Mouse (Mus musculus) lung, adult 2 months (tissue): ENCODE measurements around the gene Gpx2. TPM values are rescaled to one million over a fixed set of nuclear protein-coding genes. Genes with fewer than 3 reads are reported as not detected.

Experiments used
- DNase-seq: peaks from one replicate; pipeline ENCODE4 v3.0.0; 2022
- H3K4me1 ChIP-seq: fragments of 200-500 bp; 2 replicates; pipeline ENCODE4 v1.6.1; 2011; ENCODE audit warnings: low read length; ENCODE audit not compliant: control insufficient read depth, insufficient read depth
- H3K4me3 ChIP-seq: fragments of 200-500 bp; replicated peaks from 2 replicates; pipeline ENCODE3; 2011; ENCODE audit warnings: low read depth, mild to moderate bottlenecking, control low read depth, low read length; ENCODE audit errors: extremely low read depth
- CTCF ChIP-seq: fragments of 200-500 bp; IDR thresholded peaks from 2 replicates; pipeline ENCODE4 v1.5.1; 2011; ENCODE audit warnings: mild to moderate bottlenecking, low read length, control low read depth; ENCODE audit not compliant: insufficient read depth
- POLR2A ChIP-seq: fragments of 200-500 bp; IDR thresholded peaks from 2 replicates; pipeline ENCODE4 v1.6.1; 2011; ENCODE audit warnings: low read depth, mild to moderate bottlenecking, control low read depth, low read length, borderline replicate concordance; ENCODE audit errors: extremely low read depth
- WGBS: fragments of 180-500 bp; shearing (Covaris S2); methylation state at CpG from one replicate; pipeline ENCODE4 v1.1.7; 2018; 5-methylcytosine and 5-hydroxymethylcytosine counted together
- polyA plus RNA-seq: library from polyadenylated mRNA; depleted of rRNA; stranded (reverse); fragments of >200 nt; gene quantifications from 2 replicates; pipeline ENCODE4 v1.2.3, GENCODE M21; 2012

The Gpx2 gene
- polyA plus RNA-seq, 1 experiment: 186 TPM

GRCm38 (mm10) chr12:76784056-76784619, 11.2 kb downstream of the Gpx2 start:
- WGBS: 63% methylated on average over 10 of the region's 10 CpGs
- H3K4me3 ChIP-seq: no peak overlapping the region
- DNase-seq: no peak
- TF ChIP-seq POLR2A: no peak
- TF ChIP-seq CTCF: no peak
- no peaks in the 10 kb centered on the region for H3K4me1 ChIP-seq

GRCm38 (mm10) chr12:76780639-76781468, 14.5 kb downstream of the Gpx2 start:
- no peak for DNase-seq
- TF ChIP-seq CTCF (no peak), POLR2A (no peak)
- H3K4me1 ChIP-seq: no peaks in the 10 kb centered on the region
- H3K4me3 ChIP-seq: no peak overlapping the region
- WGBS: 82% methylated on average over 12 of the region's 12 CpGs

DNA sequence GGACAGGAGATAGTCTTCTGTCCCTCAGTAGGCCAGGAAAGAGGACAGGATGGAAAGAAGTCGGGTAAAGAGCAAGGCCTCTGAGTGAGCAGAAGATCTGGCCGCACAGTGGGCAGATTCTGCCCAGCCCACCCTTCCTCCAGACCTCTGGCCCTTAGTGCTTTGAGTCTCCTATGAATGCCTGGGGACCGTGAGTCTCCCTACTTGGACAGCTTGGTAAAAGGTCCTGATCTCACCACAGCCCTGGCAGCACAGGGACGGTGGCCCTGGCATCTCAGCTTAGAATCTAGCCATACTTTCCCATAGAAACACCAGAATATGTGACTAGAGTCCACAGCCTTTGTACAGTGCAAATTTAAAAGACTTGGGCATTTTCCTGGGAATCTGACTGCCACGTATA, 15.4 kb downstream of the Gpx2 start:
- DNase-seq: no peak
- TF ChIP-seq CTCF (no peak), POLR2A (no peak)
- WGBS: 85% methylated on average over 5 of the region's 5 CpGs
- H3K4me3 ChIP-seq: no peak overlapping the region
- H3K4me1 ChIP-seq: no peaks in the 10 kb centered on the region; the same call in 1 of the 2 replicates

- Histone ChIP-seq H3K4me3 (no peak overlapping the region), H3K4me1 (peaks cover 3% of the 10 kb centered on the region)
- no peak for DNase-seq
- WGBS: 81% methylated on average over 10 of the region's 10 CpGs
- TF ChIP-seq CTCF (no peak), POLR2A (no peak)
These were observed 16.9 kb downstream of the Gpx2 start for GRCm38 (mm10) chr12:76778305-76779083.

DNA sequence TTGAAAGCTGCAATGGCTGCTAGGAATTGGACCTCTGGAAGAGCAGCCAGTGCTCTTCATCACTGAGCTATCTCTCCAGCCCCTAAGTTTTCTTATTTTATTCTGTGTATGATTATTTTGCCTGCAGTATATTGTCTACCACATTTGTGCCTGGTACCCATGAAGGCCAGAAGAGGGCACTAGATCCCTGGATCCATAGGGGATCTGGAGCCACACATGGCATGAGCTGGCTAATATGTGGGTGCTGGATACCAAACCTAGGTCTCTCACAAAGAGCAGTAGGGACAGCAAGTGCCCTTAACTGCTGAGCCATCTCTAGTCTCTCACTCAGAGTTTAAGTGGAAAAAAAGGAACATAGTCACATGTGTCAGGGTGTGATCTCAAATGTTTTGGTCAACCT, 17.5 kb downstream of the Gpx2 start:
- H3K4me3 ChIP-seq: no peak overlapping the region
- no peak for DNase-seq
- TF ChIP-seq POLR2A (no peak), CTCF (no peak)

DNA sequence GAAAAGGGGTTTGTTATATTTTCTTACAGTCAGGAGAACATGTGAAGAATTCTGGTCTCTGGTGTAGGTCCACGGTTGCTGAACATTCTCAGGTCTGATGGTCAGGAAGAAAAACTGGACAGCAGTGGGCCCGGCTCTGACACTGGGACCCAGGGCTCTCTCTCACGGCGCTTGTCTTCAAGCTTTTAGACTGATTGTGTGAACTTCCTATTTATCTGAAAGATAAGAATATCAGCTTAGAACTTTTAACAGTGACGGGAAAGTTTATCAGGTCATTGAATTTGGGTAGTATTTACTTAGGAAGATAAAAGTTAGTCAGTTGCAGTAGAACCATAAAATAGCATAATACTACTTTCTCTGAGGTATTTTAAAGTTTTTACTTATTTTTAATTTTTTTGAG, 18.5 kb downstream of the Gpx2 start:
- TF ChIP-seq POLR2A: no peak
- no peak for TF ChIP-seq CTCF
- Histone ChIP-seq H3K4me1 (peaks cover 3% of the 10 kb centered on the region), H3K4me3 (no peak overlapping the region)
- 66% methylated on average over 5 of the region's 5 CpGs for WGBS
- no peak for DNase-seq

More for the DNA sequence above, 17.5 kb downstream of the Gpx2 start:
- H3K4me1 ChIP-seq: peaks cover 3% of the 10 kb centered on the region

GRCm38 (mm10) chr12:76775132-76775531, 20.2 kb downstream of the Gpx2 start:
- Histone ChIP-seq H3K4me1 (peaks cover 3% of the 10 kb centered on the region), H3K4me3 (no peak overlapping the region)
- TF ChIP-seq POLR2A (no peak), CTCF (no peak)
- no peak for DNase-seq
- WGBS: 73% methylated on average over 4 of the region's 4 CpGs

DNA sequence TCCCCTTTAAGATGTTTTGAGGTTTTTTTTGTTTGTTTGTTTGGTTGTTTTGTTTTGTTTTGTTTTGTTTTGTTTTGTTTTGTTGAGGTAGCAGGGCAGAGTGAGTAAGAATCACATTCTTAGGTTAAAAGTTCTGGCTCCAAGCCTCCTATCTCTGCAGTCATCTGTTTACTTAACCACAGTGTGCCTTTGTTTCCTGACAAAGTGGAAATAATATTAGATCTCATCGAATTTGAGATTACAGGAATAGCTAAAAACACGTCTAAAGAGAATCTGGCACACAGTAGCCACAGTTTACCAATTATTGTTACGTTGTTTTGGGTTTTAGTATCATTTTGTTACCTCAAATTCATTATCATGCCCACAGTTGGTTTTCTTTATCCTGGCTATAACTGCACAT, 20.7 kb downstream of the Gpx2 start:
- Histone ChIP-seq H3K4me3 (no peak overlapping the region), H3K4me1 (peaks cover 3% of the 10 kb centered on the region)
- TF ChIP-seq CTCF: no peak
- no peak for TF ChIP-seq POLR2A
- DNase-seq: no peak
- 43% methylated on average over 3 of the region's 3 CpGs for WGBS

- TF ChIP-seq CTCF (no peak), POLR2A (no peak)
- peaks cover 3% of the 10 kb centered on the region for H3K4me1 ChIP-seq
- DNase-seq: no peak
- WGBS: 84% methylated on average over 5 of the region's 5 CpGs
- no peak overlapping the region for H3K4me3 ChIP-seq
These were observed 23.8 kb downstream of the Gpx2 start for GRCm38 (mm10) chr12:76771540-76771939.

- no peak for DNase-seq
- H3K4me3 ChIP-seq: no peak overlapping the region
- peaks cover 7% of the 10 kb centered on the region for H3K4me1 ChIP-seq
- WGBS: 86% methylated on average over 5 of the region's 5 CpGs
- TF ChIP-seq POLR2A (no peak), CTCF (no peak)
These were observed 24.4 kb downstream of the Gpx2 start for GRCm38 (mm10) chr12:76770841-76771500.
